21 mouse cellular contexts compared by ENCODE assay signal in genomic region chr1:80671730-80672129, GRCm38 (mm10).
DNase-seq lines count a peak whose midpoint lies in the region; ATAC-seq and TF ChIP-seq lines count a peak whose summit lies in the region.
"Had no signal": no experiment of that assay in that cellular context is flagged by ENCODE, and none has a peak within 500 bp of the region (broad histone marks: within the 10 kb centered on the region; RNA-seq: fewer than 3 reads in every experiment).

No protein-coding gene starts in this region.

- TF ChIP-seq CTCF in CH12.LX (conservative IDR thresholded peaks at IDR 0.05 in 1 of 2, IDR thresholded peaks at IDR 0.05 in 1 of 2; ENCODE audit: low read depth in 2 of 2, low read length in 2 of 2) = no peak

- no peak overlapping the region for H3K4me3 ChIP-seq in CH12.LX (replicated peaks in 1 of 3; ENCODE audit: low read depth in 2 of 3, low read length in 2 of 3, poor library complexity in 1 of 3)
- H3K4me3 ChIP-seq in forebrain, embryonic 14.5 days (ENCODE audit: low read depth, low read length) = no peak overlapping the region
- H3K4me3 ChIP-seq: embryonic facial prominence, embryonic 10.5 days; forebrain, embryonic 13.5 days; heart, embryonic 12.5 days; intestine, embryonic 15.5 days had no signal

- peak; percentile 15 for DNase-seq in CD4-positive, CD25-positive, alpha-beta regulatory T cell, adult 2 months (ENCODE audit: low read depth, low spot score)
- DNase-seq in CH12.LX (ENCODE audit: extremely low read depth) = peak; percentile 44
- peak; percentile 37 for DNase-seq in induced T-regulatory cell, adult 2 months (ENCODE audit: low read depth)
- no peak for DNase-seq in forebrain, embryonic 14.5 days (ENCODE audit: low spot score)
- DNase-seq in urinary bladder, adult 2 months (ENCODE audit: low spot score) = no peak
- DNase-seq in heart, postnatal 4 days = no peak
- DNase-seq: adrenal gland, postnatal 14 days; cerebellum, adult 18-20 months; cerebellum, adult 9-11 months; cerebellum, postnatal 36 days; gastrocnemius, postnatal 36 days; heart, adult 18-20 months had no signal

- TF ChIP-seq RAD21 in CH12.LX (IDR thresholded peaks at IDR 0.05; ENCODE audit: low read depth, low read length) = no peak

- dilution Hi-C loops in CH12.LX (cut with MboI; ENCODE audit: extremely low pct_ligation_motif_present, extremely low pct_unique_long_range_greater_than_20kb, low sequenced_read_pairs) = no loop called here

- H3K36me3 ChIP-seq in CH12.LX (replicated peaks in 1 of 2; ENCODE audit: control insufficient read depth in 1 of 2, insufficient read depth in 1 of 2, low read length in 1 of 2) = peaks cover 0 to 34% of the 10 kb centered on the region in 2 experiments
- no peaks in the 10 kb centered on the region for H3K36me3 ChIP-seq in forebrain, embryonic 14.5 days (ENCODE audit: control insufficient read depth, insufficient read depth, low read length)
- H3K36me3 ChIP-seq: embryonic facial prominence, embryonic 10.5 days; heart, embryonic 12.5 days; intestine, embryonic 15.5 days had no signal

- no peaks in the 10 kb centered on the region for H3K9me3 ChIP-seq in CH12.LX (replicated peaks; ENCODE audit: low read length)
- no peaks in the 10 kb centered on the region for H3K9me3 ChIP-seq in forebrain, embryonic 14.5 days (replicated peaks; ENCODE audit: control insufficient read depth, low read length)
- H3K9me3 ChIP-seq: embryonic facial prominence, embryonic 10.5 days; forebrain, embryonic 13.5 days; intestine, embryonic 15.5 days had no signal

- H3K4me2 ChIP-seq in CH12.LX (ENCODE audit: insufficient read depth, low read depth, poor library complexity, severe bottlenecking) = no peak overlapping the region; the same call in 1 of the 2 replicates
- no peak overlapping the region for H3K4me2 ChIP-seq in forebrain, embryonic 14.5 days (ENCODE audit: low read length)
- H3K4me2 ChIP-seq: forebrain, embryonic 13.5 days; heart, embryonic 12.5 days; intestine, embryonic 15.5 days had no signal

- 95% methylated on average over 3 of the region's 3 CpGs for WGBS in forebrain, embryonic 14.5 days

- H3K4me1 ChIP-seq in CH12.LX (ENCODE audit: control insufficient read depth in 1 of 2, insufficient read depth in 2 of 2) = peaks cover 5 to 74% of the 10 kb centered on the region in 2 experiments
- H3K4me1 ChIP-seq in forebrain, embryonic 14.5 days (ENCODE audit: control insufficient read depth, insufficient read depth, low read length) = peaks cover 6% of the 10 kb centered on the region
- H3K4me1 ChIP-seq: embryonic facial prominence, embryonic 10.5 days; heart, embryonic 12.5 days; intestine, embryonic 15.5 days had no signal

- no peak for ATAC-seq in CD4-positive, CD25-positive, alpha-beta regulatory T cell, adult 4 months
- ATAC-seq in neutrophil, adult 5-6 weeks (ENCODE audit: extremely low read depth, insufficient number of reproducible peaks, low FRiP score, poor library complexity, severe bottlenecking) = peak; percentile 45; the same call in 1 of the 2 replicates
- ATAC-seq in forebrain, embryonic 14.5 days = no peak
- ATAC-seq: activated CD4-positive, CD25-positive, alpha-beta regulatory T cell, adult 4 months; forebrain, embryonic 13.5 days; hindbrain, postnatal 0 days; intestine, embryonic 15.5 days; Patski had no signal

- in situ Hi-C loops in CH12.LX (cut with MboI; ENCODE audit: low pct_ligation_motif_present, low pct_unique_long_range_greater_than_20kb, low sequenced_read_pairs) = loop anchor here (10.0 kb wide), 1 partner anchor 53 kb away; no protein-coding TSS in a partner anchor

- TF ChIP-seq EP300 in CH12.LX (IDR thresholded peaks at IDR 0.05; ENCODE audit: low read length) = no peak

- 0 out of 2 replicates have a peak, but pooled peaks cover 6% of the 10 kb centered on the region for H3K79me2 ChIP-seq in CH12.LX (replicated peaks; ENCODE audit: control insufficient read depth, extremely low read depth, insufficient read depth, poor library complexity, severe bottlenecking)

- no peaks in the 10 kb centered on the region for H3K27me3 ChIP-seq in CH12.LX (replicated peaks)
- H3K27me3 ChIP-seq in forebrain, embryonic 14.5 days (replicated peaks; ENCODE audit: control insufficient read depth, insufficient read depth, low read length) = no peaks in the 10 kb centered on the region
- H3K27me3 ChIP-seq: forebrain, embryonic 13.5 days; heart, embryonic 12.5 days; intestine, embryonic 15.5 days; Patski had no signal

- 0 out of 2 replicates have a peak overlapping the region, but pooled peaks have one; percentile 30 for H3K27ac ChIP-seq in CH12.LX (ENCODE audit: insufficient read depth, low read depth)
- H3K27ac ChIP-seq in forebrain, embryonic 14.5 days (ENCODE audit: low read depth, low read length) = no peak overlapping the region
- H3K27ac ChIP-seq: embryonic facial prominence, embryonic 10.5 days; forebrain, embryonic 13.5 days; hindbrain, postnatal 0 days; intestine, embryonic 15.5 days had no signal

- H3K9ac ChIP-seq in CH12.LX (ENCODE audit: insufficient read depth, low read depth) = no peak overlapping the region
- H3K9ac ChIP-seq in forebrain, embryonic 14.5 days (ENCODE audit: low read length) = no peak overlapping the region
- H3K9ac ChIP-seq: forebrain, embryonic 13.5 days; heart, embryonic 12.5 days; intestine, embryonic 15.5 days had no signal

- no peak for TF ChIP-seq POLR2A in CH12.LX (IDR thresholded peaks at IDR 0.05; ENCODE audit: low read depth, low read length)

TF ChIP-seq in CH12.LX, 34 proteins besides CTCF, POLR2A, EP300 and RAD21:
- no peak for TF ChIP-seq GABPA (IDR thresholded peaks at IDR 0.05; ENCODE audit: insufficient replicate concordance, low read depth, low read length)
- no peak for TF ChIP-seq ZC3H11A (IDR thresholded peaks at IDR 0.05; ENCODE audit: low read depth, low read length)
- 0 out of 2 replicates have a peak, but pooled peaks have one; percentile 10 for TF ChIP-seq ZNF384 (IDR thresholded peaks at IDR 0.05; ENCODE audit: low read depth, low read length)
- no peak for TF ChIP-seq MEF2A (IDR thresholded peaks at IDR 0.05; ENCODE audit: borderline replicate concordance, low read depth, low read length)
- no peak for TF ChIP-seq JUN (IDR thresholded peaks at IDR 0.05; ENCODE audit: insufficient read depth, low read depth, low read length)

Comparison
In these comparisons a context has a peak if more than half of its experiments do, and no peak if none do; other contexts are left out.
1. DNase-seq: peak in CD4-positive, CD25-positive, alpha-beta regulatory T cell, adult 2 months (single experiment), CH12.LX (single experiment) and induced T-regulatory cell, adult 2 months (single experiment); none in forebrain, embryonic 14.5 days (single experiment), urinary bladder, adult 2 months (single experiment) and heart, postnatal 4 days (single experiment).